Mouse (Mus musculus) cerebral cortex, adult 2 months (tissue): ENCODE results near the gene Ankle2.

Source experiments
- WGBS: fragments of 180-500 bp; shearing (Covaris S2); methylation state at CpG from one replicate; pipeline ENCODE4 v1.1.7; 2018; 5-methylcytosine and 5-hydroxymethylcytosine counted together

The Ankle2 gene

DNA sequence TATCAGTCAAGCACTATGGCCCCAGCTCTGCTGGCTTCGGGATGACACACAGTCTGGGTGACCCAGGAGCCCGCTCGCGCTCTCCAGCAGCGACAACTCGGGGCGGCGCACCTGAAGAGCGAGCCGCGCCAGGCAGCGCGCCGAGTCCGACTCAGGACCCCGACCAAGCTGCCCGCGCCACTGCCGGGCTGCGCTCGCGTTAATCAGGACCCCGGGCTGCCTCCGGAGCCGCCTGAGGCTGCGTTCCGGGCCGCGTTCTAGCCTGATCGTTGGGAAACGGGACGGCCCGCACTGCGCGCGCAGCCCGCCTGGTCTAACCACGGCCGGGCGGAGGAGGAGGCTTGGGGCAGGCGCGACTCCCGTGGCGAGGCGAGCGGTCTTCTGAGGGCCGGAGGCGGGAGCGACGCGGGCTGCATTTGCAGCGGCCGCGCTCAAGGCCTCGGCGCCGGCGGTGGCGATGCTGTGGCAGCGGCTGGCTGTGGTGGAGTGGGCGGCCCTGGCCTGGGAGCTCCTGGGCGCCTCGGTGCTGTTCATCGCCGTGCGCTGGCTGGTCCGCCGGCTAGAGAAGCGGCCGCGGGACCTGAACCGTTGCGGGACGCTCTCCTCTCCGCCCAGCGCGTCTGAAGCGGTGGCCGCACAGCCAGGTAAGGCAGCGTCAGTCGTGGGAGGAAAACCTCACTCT, at the start of gene Ankle2:
Ankle2 (plus strand) TSS at position 225 of the 682 bp plus-strand sequence.
- WGBS: under 1% methylated on average over 79 of the region's 81 CpGs

DNA sequence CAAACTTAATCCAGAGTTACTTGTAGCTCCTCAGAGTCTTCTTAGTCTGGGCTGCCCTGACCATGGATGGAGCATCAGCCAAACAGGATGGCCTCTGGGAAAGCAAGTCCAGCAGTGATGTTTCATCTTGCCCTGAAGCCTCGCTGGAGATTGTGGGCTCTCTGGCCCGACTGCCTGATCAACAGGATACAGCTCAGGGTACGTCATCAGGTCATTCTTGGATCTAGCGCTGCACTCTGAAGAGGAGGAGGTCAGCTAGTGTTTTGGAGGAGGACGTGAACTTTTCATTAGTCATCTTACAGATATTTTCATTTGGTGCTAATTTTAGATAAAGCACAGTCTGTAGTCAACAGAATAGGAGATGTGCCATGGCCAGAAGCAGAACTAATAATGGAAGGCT, 49.1 kb upstream of the Ankle2 start:
- 80% methylated on average over 5 of the region's 5 CpGs for WGBS

GRCm38 (mm10) chr5:110203164-110203895, 27.5 kb upstream of the Ankle2 start:
- WGBS: 78% methylated on average over 10 of the region's 10 CpGs

GRCm38 (mm10) chr5:110204777-110205176, 26.0 kb upstream of the Ankle2 start:
- WGBS: 79% methylated on average over 6 of the region's 6 CpGs

DNA sequence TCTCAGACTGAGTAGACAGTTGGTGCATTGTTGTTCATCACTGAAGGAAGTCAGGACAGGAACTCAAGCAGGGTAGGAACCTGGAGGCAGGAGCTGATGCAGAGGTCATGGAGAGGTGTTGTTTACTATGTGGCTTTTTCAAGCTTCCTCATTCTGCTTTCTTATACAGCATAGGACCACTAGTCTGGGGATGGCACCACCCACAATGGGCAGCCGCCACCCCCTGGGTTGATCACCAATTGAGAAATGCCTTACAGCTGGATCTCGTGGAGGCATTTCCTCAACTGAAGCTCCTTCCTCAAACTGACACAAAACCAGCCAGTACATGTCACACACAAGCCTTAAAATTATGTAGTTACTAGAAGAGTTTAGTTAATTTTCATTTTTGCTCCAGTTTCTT, 19.5 kb upstream of the Ankle2 start:
- 92% methylated on average over 2 of the region's 2 CpGs for whole genome bisulfite sequencing

DNA sequence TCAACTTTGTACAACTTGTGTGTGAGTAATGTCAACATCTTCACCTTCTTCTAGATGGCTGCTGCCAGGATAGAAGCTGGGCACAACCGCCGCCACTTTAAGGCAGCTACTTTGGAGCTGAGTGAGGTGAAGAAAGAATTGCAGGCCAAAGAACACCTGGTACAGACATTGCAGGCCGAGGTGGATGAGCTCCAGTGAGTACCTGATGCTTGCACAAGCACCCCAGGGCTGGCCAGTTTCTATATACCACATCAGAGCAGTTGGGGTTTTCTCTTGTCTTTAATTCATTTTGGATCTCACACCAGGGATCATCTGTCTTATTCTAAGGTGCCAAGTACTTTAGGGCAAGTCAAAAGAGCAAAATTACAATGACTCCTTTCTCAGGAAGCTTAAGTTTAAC, 14.0 kb upstream of the Ankle2 start:
- WGBS: 94% methylated on average over 3 of the region's 3 CpGs

GRCm38 (mm10) chr5:110220331-110220730, 10.5 kb upstream of the Ankle2 start:
- 88% methylated on average over 4 of the region's 4 CpGs for WGBS

DNA sequence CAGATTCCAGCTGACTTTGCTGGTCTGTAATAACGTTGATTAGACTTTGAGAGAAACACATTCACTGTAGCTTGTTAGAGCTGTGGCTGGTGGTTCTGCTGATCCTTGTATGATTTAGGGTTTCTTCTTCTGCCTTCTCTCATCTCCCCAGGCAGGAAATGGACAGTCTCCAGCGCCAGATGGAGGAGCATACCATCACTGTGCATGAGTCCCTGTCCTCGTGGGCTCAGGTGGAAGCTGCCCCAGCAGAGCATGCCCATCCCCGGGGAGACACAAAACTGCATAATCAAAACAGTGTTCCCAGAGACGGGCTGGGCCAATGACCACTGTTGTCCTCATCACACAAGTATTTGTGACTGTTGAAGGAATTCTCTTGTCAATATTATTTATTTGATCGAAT, 8.0 kb upstream of the Ankle2 start:
- WGBS: 70% methylated on average over 6 of the region's 6 CpGs

DNA sequence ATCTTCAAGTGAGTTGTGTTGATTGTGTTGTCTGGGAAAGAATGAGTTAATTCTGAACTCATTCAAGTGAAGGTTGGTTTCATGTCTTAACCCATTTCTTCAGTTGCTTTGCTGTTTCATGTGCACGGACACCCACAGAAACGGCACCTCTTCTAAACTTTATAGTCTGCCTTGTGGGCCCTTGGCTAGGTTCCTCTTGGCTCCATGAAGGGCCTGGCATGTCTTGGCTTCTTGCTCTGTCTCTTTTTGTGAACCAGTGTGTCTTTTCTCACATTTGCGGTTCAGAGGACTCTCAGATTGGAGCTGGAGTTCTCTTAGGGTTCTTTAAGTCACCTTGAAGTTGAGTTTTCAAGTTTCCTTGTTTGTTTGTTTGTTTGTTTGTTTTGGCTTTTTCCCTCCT, 5.7 kb upstream of the Ankle2 start:
- WGBS: 66% methylated on average over 3 of the region's 3 CpGs

DNA sequence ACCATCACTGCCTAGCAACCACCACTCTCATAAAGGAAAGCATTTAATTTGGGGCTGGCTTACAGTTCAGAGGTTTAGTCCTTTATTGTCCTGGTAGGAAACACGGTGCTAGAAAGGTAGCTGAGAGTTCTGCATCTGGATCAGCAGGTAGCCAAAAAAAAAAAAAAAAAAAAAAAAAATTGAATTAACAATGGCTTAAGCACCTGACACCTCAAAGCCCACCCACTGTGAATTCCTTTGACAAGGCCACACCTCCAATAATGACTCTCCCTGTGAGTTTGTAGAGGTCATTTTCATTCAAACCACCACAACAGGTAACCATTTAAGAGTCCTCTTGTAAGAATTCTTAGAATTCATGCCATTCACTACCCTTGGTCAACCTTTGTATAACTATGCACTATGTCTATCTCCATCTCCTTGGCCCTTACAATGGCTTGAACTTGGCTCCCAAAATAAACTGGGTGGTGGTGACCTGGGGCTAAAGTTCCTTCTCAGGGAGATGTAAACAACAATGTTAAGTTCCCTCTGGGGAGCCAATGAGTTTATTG, 3.4 kb upstream of the Ankle2 start:
- WGBS: 69% methylated on average over 1 of the region's 1 CpGs

DNA sequence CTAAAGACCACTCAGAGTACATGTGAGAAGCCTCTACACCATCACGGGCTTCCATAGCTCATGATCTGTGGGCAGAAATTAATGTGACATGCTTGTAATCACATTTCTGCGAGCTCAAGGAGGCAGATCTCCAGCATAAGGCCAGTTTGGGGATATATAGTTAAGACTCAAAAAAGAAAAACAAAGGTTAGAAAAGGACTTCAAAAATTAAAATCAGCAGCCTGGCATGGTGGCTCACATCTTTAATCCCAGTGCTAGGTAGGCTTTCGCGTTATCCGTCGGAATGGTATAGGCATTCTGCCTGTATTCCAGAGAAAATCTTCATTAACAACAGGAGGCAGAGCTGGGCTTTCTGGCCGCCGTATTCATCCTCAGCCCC, 414 bp upstream of the Ankle2 start:
- WGBS: 2% methylated on average over 8 of the region's 8 CpGs

DNA sequence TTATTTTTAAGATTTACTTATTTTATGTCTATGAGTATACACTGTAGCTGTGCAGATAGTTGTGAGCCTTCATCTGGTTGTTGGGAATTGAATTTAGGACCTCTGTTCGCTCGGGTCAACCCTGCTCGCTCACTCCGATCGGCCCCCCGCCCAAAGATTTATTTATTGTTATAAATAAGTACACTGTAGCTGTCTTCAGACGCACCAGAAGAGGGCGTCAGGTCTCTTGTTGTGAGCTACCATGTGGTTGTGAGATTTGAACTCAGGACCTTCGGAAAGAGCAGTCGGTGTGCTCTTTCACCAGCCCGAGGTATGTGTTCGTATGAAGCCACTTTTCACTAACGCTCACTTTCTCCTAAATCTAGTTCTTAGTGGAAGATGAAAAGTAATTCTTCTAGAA, 834 bp downstream of the Ankle2 start:
- WGBS: 37% methylated on average over 13 of the region's 13 CpGs

- WGBS: 72% methylated on average over 6 of the region's 6 CpGs
Measured at GRCm38 (mm10) chr5:110232346-110232745, 1.5 kb downstream of the Ankle2 start.

- WGBS: 88% methylated on average over 2 of the region's 2 CpGs
Measured at GRCm38 (mm10) chr5:110244091-110244490, 13.3 kb downstream of the Ankle2 start.

DNA sequence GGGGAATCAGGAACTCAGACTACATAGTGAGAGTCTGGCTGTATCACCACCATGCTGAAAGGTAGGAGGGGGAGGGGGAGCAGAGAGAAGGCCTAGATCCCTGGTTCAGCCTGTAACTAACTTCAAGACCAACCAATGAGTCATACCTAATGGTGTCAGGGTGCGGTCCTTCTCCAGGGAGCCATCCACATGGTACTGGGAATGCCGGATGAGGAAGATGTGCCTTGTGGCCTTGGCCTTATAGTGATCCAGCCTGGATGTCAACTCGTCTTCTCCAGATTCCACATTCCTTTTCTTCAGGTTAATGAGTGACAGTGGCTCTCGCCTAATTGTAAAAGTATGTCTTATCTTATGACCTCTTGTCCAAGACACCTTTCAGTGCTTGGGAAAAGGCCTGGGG, 36.1 kb downstream of the Ankle2 start:
- WGBS: 94% methylated on average over 4 of the region's 4 CpGs

DNA sequence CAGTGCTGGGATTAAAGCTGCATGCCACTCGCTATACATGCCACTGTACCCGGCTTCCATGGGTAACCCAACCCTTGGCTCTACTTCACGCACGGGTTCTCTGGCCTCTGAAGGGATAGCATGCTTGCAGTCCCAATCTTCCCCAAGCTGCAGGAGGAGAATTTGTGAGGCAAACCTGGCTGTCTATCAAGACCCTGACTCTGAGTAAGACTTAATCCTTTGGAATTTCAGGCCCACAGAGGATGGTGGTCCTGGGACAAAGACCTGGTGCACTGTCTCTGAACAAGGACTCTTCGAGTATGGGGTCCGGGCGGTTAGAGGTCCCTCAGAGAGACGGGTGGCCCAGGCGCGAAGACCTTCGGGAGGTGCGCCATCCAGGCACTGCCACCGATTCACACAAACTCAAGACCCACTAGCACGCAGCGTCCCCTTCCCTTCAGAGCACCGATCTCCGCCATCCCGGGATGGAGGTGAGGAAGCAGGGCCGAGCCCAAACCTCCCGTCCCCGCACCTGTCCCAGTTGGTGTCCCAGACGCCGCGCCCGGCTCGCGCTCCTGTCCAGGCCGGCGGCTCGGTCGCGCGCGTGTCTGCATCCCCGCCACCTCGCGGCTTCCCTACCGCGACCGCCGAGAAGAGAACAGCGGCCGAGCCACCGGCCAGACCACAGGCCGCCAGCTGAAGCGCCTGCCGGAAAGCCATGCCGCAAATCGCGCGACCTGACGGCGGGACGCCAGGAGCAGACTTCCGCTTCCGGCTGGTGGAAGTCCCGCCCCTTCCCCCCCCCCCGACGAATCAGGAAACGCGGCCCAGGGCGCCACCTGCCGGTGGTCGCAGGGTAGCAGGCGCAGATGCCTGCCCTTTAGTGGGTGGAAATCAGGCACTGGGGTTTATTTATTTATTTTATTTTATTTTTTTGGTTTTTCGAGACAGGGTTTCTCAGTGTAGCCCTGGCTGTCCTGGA, 38.6 kb downstream of the Ankle2 start, which contains the start of gene Pgam5:
Pgam5 (minus strand) TSS at position 773 of the 961 bp plus-strand sequence.
- under 1% methylated on average over 66 of the region's 66 CpGs for WGBS

- 96% methylated on average over 6 of the region's 6 CpGs for whole genome bisulfite sequencing
Measured at GRCm38 (mm10) chr5:110270242-110270641, 39.4 kb downstream of the Ankle2 start.

- 72% methylated on average over 4 of the region's 4 CpGs for WGBS
Measured at GRCm38 (mm10) chr5:110274147-110274546, 43.3 kb downstream of the Ankle2 start.

- WGBS: 77% methylated on average over 2 of the region's 2 CpGs
Measured at GRCm38 (mm10) chr5:110274846-110275245, 44.0 kb downstream of the Ankle2 start.

DNA sequence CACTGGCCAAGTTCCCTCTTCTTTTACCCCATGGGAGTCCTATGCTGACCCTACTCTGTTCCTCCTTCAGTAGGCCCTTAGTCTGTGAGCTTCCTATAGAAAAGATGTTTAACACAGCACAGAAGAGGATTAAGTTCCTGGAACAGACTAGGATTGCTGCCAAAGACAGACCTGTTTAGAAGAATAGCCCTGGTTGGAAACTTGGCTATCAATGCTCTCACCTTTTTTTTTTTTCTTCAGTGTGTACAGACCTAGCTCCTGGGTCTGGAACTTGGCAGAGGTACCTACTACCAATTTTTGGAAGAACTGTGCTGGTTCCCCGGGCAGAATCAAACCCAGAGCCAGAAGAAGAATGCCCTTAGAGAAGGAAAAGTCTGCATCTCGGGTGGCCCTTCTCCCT, 45.6 kb downstream of the Ankle2 start:
- WGBS: 63% methylated on average over 2 of the region's 2 CpGs

GRCm38 (mm10) chr5:110276910-110277309, 46.1 kb downstream of the Ankle2 start:
- 100% methylated on average over 1 of the region's 1 CpGs for WGBS

GRCm38 (mm10) chr5:110281984-110282383, 51.2 kb downstream of the Ankle2 start:
- WGBS: 73% methylated on average over 2 of the region's 2 CpGs
